Mouse (Mus musculus): ENCODE measurements around the gene Fbll1. TPM values are rescaled to one million over a fixed set of nuclear protein-coding genes. Genes with fewer than 3 reads are reported as not detected.

Fbll1 gene
- polyA plus RNA-seq, 1 experiment = not detected

DNA sequence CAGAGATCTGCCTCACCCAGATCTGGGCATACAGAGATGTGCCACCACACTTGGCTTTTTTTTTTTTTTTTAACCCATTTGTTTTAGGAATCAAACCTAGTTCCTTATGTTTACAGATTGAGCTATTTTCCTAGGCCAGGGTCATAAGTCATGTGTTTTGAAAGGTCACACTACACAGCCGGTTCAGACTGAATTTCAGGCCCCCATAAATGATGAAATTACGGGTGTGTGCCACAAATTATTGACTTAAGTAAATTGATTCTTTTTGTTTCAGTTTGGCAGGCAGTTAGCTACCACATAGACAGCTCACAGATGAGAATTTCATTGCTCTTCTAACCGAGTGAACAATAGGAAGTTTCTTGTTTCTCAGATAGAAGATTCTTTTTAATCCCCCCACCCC lies 14.7 kb downstream of the Fbll1 start:
- Histone ChIP-seq H3K27ac (ENCODE audit: insufficient read depth, low read length) (no peak overlapping the region), H3K4me1 (ENCODE audit: control insufficient read depth, insufficient read depth, low read length) (no peaks in the 10 kb centered on the region), H3K4me3 (ENCODE audit: insufficient read depth, low read length) (no peak overlapping the region)
- TF ChIP-seq CTCF (IDR thresholded peaks at IDR 0.05; ENCODE audit: borderline replicate concordance, insufficient read depth, low read length) (no peak), POLR2A (IDR thresholded peaks at IDR 0.05; ENCODE audit: low read depth, low read length) (no peak)

DNA sequence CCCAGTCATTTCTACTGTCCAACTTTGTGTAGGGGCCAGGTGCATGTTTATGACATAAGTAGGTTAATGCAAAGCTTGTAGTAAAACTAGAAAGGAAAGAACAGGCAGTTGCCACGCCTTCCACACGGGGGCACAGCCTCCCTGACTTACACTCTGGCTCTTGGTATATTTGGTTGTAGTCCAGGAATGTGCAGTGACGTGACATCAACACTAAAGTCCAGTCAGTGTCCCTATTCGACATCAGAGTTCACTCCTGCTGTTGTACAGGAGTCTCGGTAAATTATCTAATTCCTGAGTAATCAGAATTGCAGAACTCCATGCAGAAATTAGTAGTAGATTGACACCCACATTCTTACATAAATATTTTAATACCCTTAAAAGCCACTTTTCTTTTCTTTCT lies 15.6 kb downstream of the Fbll1 start:
- H3K27ac ChIP-seq (ENCODE audit: insufficient read depth, low read length) = no peak overlapping the region
- H3K4me3 ChIP-seq (ENCODE audit: insufficient read depth, low read length) = no peak overlapping the region
- H3K4me1 ChIP-seq (ENCODE audit: control insufficient read depth, insufficient read depth, low read length) = no peaks in the 10 kb centered on the region
- no peak for TF ChIP-seq POLR2A (IDR thresholded peaks at IDR 0.05; ENCODE audit: low read depth, low read length)

DNA sequence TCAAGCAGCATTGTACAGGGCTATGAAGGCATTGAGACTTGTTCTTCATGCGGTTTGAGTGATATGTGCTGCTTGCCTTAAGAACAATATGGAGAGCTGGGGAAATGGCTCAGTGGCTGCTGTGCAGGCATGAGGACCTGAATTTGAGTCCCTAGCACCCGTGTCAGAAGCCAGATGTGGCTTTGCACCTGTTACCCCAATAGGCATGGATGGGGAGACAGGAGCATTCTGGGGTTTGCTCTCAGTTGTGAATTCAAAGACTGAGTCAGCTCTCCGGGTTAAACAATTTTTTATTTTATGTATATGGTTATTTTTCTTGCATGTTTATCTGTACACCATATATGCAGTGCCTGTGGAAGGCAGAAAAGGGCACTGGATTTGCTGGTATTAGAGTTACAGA lies 16.2 kb downstream of the Fbll1 start:
- Histone ChIP-seq H3K4me1 (ENCODE audit: control insufficient read depth, insufficient read depth, low read length) (no peaks in the 10 kb centered on the region), H3K27ac (ENCODE audit: insufficient read depth, low read length) (no peak overlapping the region), H3K4me3 (ENCODE audit: insufficient read depth, low read length) (no peak overlapping the region)
- no peak for TF ChIP-seq CTCF (IDR thresholded peaks at IDR 0.05; ENCODE audit: borderline replicate concordance, insufficient read depth, low read length)
- TF ChIP-seq POLR2A (IDR thresholded peaks at IDR 0.05; ENCODE audit: low read depth, low read length) = no peak

GRCm38 (mm10) chr11:35780336-35780735 lies 18.3 kb downstream of the Fbll1 start:
- Histone ChIP-seq H3K4me3 (ENCODE audit: insufficient read depth, low read length) (no peak overlapping the region), H3K4me1 (ENCODE audit: control insufficient read depth, insufficient read depth, low read length) (no peaks in the 10 kb centered on the region), H3K27ac (ENCODE audit: insufficient read depth, low read length) (no peak overlapping the region)
- TF ChIP-seq CTCF (IDR thresholded peaks at IDR 0.05; ENCODE audit: borderline replicate concordance, insufficient read depth, low read length) = no peak
- no peak for TF ChIP-seq POLR2A (IDR thresholded peaks at IDR 0.05; ENCODE audit: low read depth, low read length)

GRCm38 (mm10) chr11:35776452-35776851 lies 22.2 kb downstream of the Fbll1 start:
- Histone ChIP-seq H3K4me1 (ENCODE audit: control insufficient read depth, insufficient read depth, low read length) (no peaks in the 10 kb centered on the region), H3K4me3 (ENCODE audit: insufficient read depth, low read length) (no peak overlapping the region), H3K27ac (ENCODE audit: insufficient read depth, low read length) (no peak overlapping the region)
- TF ChIP-seq POLR2A (IDR thresholded peaks at IDR 0.05; ENCODE audit: low read depth, low read length) (no peak), CTCF (IDR thresholded peaks at IDR 0.05; ENCODE audit: borderline replicate concordance, insufficient read depth, low read length) (no peak)

GRCm38 (mm10) chr11:35775606-35776005 lies 23.1 kb downstream of the Fbll1 start:
- TF ChIP-seq CTCF (IDR thresholded peaks at IDR 0.05; ENCODE audit: borderline replicate concordance, insufficient read depth, low read length) = no peak
- TF ChIP-seq POLR2A (IDR thresholded peaks at IDR 0.05; ENCODE audit: low read depth, low read length) = no peak
- Histone ChIP-seq H3K27ac (ENCODE audit: insufficient read depth, low read length) (no peak overlapping the region), H3K4me3 (ENCODE audit: insufficient read depth, low read length) (no peak overlapping the region), H3K4me1 (ENCODE audit: control insufficient read depth, insufficient read depth, low read length) (peaks cover 5% of the 10 kb centered on the region; the same call in 1 of the 2 replicates)

- H3K4me3 ChIP-seq (ENCODE audit: insufficient read depth, low read length) = peak overlapping the region; percentile 87
- H3K27ac ChIP-seq (ENCODE audit: insufficient read depth, low read length) = no peak overlapping the region
- H3K4me1 ChIP-seq (ENCODE audit: control insufficient read depth, insufficient read depth, low read length) = peaks cover 5% of the 10 kb centered on the region; the same call in 1 of the 2 replicates
- TF ChIP-seq CTCF (IDR thresholded peaks at IDR 0.05; ENCODE audit: borderline replicate concordance, insufficient read depth, low read length) (no peak), POLR2A (IDR thresholded peaks at IDR 0.05; ENCODE audit: low read depth, low read length) (no peak)
These were observed 27.8 kb downstream of the Fbll1 start for GRCm38 (mm10) chr11:35770741-35771504.

- H3K4me3 ChIP-seq (ENCODE audit: insufficient read depth, low read length) = peak overlapping the region; percentile 87
- TF ChIP-seq POLR2A (IDR thresholded peaks at IDR 0.05; ENCODE audit: low read depth, low read length) (peak; percentile 87), CTCF (IDR thresholded peaks at IDR 0.05; ENCODE audit: borderline replicate concordance, insufficient read depth, low read length) (no peak)
- peaks cover 5% of the 10 kb centered on the region; the same call in 1 of the 2 replicates for H3K4me1 ChIP-seq (ENCODE audit: control insufficient read depth, insufficient read depth, low read length)
- H3K27ac ChIP-seq (ENCODE audit: insufficient read depth, low read length) = peak overlapping the region; percentile 51; the same call in 1 of the 2 replicates
These were observed 28.8 kb downstream of the Fbll1 start for GRCm38 (mm10) chr11:35769746-35770437.

DNA sequence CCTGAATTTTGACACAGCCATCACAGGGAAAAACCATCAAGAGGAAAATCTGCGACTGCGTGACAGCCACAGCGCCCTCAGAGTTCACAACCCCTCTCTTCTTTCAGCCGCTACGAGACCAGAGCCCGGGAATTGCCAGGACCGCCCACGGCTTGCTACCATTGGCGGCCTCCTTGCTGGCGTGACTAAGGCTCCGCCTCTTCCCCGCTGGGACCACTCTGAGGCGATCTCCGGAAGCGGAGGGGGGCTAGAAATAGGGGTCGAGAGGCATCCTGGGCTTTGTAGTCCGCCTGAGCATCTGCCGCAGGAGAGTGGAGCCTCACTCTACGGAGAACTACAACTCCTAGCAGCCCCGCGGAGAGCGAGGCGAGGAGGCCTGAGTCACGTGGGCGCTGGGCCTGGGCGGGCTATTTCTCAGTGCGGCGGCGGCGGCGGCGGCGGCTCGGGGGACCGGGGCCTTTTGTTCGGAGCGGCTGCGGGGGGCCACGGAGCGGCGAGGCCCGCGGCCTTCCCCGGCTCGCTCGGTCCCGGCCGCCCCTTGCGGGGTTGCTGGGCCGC lies 29.4 kb downstream of the Fbll1 start, which contains the start of gene Pank3:
Pank3 (plus strand) TSS at position 297 of the 558 bp plus-strand sequence.
- Histone ChIP-seq H3K27ac (ENCODE audit: insufficient read depth, low read length) (peak within 1 kb of the TSS; percentile 63), H3K4me1 (ENCODE audit: control insufficient read depth, insufficient read depth, low read length) (peaks cover 5% of the 10 kb centered on the region; the same call in 1 of the 2 replicates), H3K4me3 (ENCODE audit: insufficient read depth, low read length) (peak within 1 kb of the TSS; percentile 87)
- TF ChIP-seq CTCF (IDR thresholded peaks at IDR 0.05; ENCODE audit: borderline replicate concordance, insufficient read depth, low read length) = no peak
- TF ChIP-seq POLR2A (IDR thresholded peaks at IDR 0.05; ENCODE audit: low read depth, low read length) = peak; percentile 79
